Mouse (Mus musculus) embryonic fibroblast, embryonic 13.5 days (primary cell): ENCODE measurements around the gene Litaf. TPM values are rescaled to one million over a fixed set of nuclear protein-coding genes. Genes with fewer than 3 reads are reported as not detected.
A peak's percentile ranks its signal among the peaks of the same experiment; 100 is the strongest.
"Not testable (repeated sequence)": the region's sequence is repeated elsewhere in the genome, so short reads cannot be mapped to it uniquely, and the experiment has no call there.

Experiments used
- H3K27ac ChIP-seq: 2 replicates; pipeline ENCODE4 v1.5.1; 2012; ENCODE audit warnings: low read length, control low read depth, inconsistent platforms; ENCODE audit not compliant: insufficient read depth
- H3K4me1 ChIP-seq: 2 replicates; pipeline ENCODE4 v1.6.1; 2011; ENCODE audit warnings: low read length; ENCODE audit not compliant: control insufficient read depth, insufficient read depth
- H3K4me3 ChIP-seq: 2 replicates; pipeline ENCODE4 v1.5.1; 2011; ENCODE audit warnings: mild to moderate bottlenecking, control low read depth, low read length; ENCODE audit not compliant: insufficient read depth
- CTCF ChIP-seq: IDR thresholded peaks from 2 replicates; pipeline ENCODE4 v1.5.1; 2011; ENCODE audit warnings: mild to moderate bottlenecking, control low read depth, low read length, moderate library complexity, borderline replicate concordance; ENCODE audit not compliant: insufficient read depth
- POLR2A ChIP-seq: IDR thresholded peaks from 2 replicates; pipeline ENCODE4 v1.6.1; 2011; ENCODE audit warnings: low read depth, mild to moderate bottlenecking, control low read depth, low read length, moderate library complexity
- polyA plus RNA-seq: library from polyadenylated mRNA; stranded (reverse); fragments of >200 nt; gene quantifications from 2 replicates; pipeline ENCODE4 v1.2.4, GENCODE M21; 2011; ENCODE audit warnings: low read depth; ENCODE audit not compliant: missing spikeins, insufficient read length

The Litaf gene
- polyA plus RNA-seq, 1 experiment, result 88.1 TPM

DNA sequence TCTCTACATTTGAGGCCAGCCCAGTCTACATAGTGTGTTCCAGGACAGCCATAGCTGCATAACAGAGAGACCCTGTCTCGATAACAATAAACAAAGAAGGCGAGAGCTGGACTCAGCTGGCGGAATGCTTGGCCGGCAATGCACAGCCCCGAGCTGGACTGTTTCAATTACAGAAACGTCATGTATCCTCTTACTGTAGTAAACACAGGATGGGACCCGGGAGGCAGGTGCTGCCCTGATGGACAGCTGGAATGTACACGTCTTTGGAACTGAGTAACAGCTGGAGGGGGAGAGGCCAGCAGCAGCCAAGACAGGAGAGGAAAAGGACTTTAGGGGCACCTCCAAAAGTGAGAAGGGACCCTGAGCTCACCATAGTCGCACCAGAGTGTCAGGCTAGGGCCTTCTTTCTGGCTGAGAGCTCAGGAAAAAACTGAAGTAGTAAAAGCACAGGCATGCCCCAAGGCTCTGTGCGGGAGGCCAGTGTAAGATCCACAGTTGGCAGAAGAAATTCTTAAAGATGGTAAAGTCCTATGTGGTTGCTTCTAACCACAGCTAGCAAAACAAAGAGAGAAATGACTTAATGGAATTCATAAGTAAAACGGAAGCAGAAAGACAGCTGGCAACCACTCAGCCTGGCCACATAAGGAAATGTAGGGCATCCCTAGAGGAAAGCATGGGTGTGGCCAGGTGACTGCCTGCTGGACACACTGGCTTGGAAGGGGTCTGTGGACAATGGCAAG, 86.7 kb downstream of the Litaf start:
- peak overlapping the region; percentile 51 for H3K27ac ChIP-seq
- TF ChIP-seq CTCF (no peak), POLR2A (no peak)
- H3K4me3 ChIP-seq, result no peak overlapping the region
- H3K4me1 ChIP-seq, result peaks cover 37% of the 10 kb centered on the region

DNA sequence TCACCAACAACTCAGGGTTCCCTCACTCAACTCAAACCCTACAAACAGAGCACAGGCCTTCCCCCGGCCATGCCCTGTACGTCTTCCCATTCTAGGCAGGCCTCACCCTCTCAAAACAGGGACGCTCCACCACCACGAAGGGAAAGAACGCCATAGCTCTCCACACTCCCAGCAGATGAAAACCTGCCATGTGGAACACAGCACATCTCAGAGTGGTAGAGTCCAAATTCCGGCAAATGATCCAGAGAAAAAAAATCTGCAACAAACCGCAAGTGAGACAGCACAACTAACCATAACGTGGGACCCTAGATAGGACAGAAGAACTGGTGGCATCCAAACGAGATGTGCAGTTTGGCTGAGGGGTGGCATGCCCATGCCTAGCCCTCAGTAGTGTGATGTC, 88.1 kb downstream of the Litaf start:
- peaks cover 38% of the 10 kb centered on the region for H3K4me1 ChIP-seq
- no peak overlapping the region for H3K27ac ChIP-seq
- TF ChIP-seq POLR2A (no peak), CTCF (no peak)
- no peak overlapping the region for H3K4me3 ChIP-seq

DNA sequence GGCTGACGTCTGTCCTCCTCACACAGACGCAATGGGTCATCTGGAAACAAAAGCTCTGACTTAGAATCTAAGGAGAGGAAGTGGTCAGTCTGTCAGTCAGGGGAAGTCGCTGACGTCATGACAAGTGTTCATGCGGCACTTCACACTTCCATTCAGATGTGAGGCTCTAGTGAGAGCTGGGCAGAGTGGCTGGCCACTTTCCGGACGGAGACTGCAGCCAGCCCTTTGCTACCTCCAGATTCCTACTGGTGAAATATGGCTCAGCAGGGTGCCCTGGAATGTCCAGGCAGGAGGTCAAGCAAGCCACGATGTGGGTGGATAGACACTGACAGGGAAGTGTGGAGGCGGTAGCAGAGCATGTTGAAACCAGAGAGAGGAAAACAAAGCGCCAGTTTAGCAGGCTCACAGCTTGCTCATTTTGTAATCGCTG, 89.7 kb downstream of the Litaf start:
- Histone ChIP-seq H3K4me3 (no peak overlapping the region), H3K4me1 (peaks cover 30% of the 10 kb centered on the region), H3K27ac (peak overlapping the region; percentile 58)
- TF ChIP-seq POLR2A (no peak), CTCF (no peak)

DNA sequence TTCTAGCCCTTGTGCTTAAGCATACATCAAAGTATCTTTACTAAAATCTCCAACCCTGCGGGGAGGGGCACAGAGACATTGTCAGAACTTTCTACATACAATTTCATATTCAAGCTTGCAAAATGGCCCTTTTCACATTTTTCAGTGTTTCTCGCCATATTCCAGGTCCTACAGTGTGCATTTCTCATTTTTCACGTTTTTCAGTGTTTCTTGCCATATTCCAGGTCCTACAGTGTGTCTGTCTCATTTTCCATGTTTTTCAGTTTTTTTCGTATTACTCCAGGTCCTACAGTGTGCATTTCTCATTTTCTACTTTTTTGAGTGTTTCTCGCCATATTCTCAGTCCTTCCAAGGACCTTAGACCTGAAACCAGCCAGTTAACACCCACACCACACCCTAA, 91.0 kb downstream of the Litaf start:
- no peak overlapping the region for H3K27ac ChIP-seq
- H3K4me3 ChIP-seq, result no peak overlapping the region
- TF ChIP-seq POLR2A (no peak), CTCF (no peak)
- peaks cover 23% of the 10 kb centered on the region for H3K4me1 ChIP-seq

DNA sequence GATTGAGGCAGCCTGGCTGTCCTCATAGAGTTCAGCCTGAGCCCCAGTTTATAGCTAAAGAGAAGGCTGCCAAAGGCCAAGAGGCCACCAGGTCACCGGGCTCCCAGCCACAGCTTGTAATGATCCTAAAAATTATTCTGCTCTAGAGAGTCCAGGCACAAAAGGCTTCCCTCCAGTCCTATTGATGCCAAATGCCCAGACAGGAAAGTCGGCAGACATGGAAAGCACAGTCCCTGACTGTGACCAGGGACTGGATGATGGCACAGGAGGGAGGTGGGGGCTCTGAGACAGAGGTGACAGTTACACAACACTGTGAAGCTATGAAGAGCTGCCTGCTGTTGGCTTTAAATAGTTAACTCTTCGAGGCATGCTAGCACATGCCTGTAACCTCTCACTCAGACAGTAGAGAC, 91.9 kb downstream of the Litaf start:
- TF ChIP-seq POLR2A (no peak), CTCF (no peak)
- H3K4me3 ChIP-seq, result no peak overlapping the region
- no peak overlapping the region for H3K27ac ChIP-seq
- peaks cover 17% of the 10 kb centered on the region for H3K4me1 ChIP-seq

- Histone ChIP-seq H3K4me3 (no peak overlapping the region), H3K27ac (no peak overlapping the region), H3K4me1 (peaks cover 15% of the 10 kb centered on the region)
- TF ChIP-seq CTCF (no peak), POLR2A (no peak)
Observed at GRCm38 (mm10) chr16:10972259-10972658, 93.7 kb downstream of the Litaf start.

GRCm38 (mm10) chr16:10969944-10970343, 96.0 kb downstream of the Litaf start:
- H3K27ac ChIP-seq, H3K4me1 ChIP-seq, H3K4me3 ChIP-seq: not testable (repeated sequence)

- H3K4me1 ChIP-seq, result peaks cover 3% of the 10 kb centered on the region; the same call in 1 of the 2 replicates
- TF ChIP-seq POLR2A (no peak), CTCF (no peak)
- no peak overlapping the region for H3K4me3 ChIP-seq
- no peak overlapping the region for H3K27ac ChIP-seq
Observed at GRCm38 (mm10) chr16:10969342-10969741, 96.6 kb downstream of the Litaf start.

DNA sequence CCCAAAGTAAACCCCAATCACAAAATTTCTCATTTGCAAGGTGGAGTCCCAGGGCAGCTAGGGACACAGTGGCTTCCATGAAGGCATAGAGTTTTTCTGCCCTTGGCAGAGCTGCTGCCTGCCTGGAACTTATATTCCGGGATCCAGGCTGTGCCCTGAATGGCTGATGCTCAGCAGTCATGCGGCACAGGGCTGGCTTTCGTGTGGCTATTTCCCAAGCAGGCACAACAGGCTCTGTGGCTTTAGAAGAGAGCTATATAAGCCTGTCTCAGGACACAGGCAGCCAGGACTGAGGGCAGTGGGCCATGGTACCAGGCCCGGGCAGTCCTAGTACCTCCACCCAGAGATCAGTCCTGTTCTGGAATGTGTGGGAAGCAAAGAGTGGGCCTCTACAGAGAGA, 97.7 kb downstream of the Litaf start:
- no peak overlapping the region for H3K4me3 ChIP-seq
- no peak for TF ChIP-seq CTCF
- TF ChIP-seq POLR2A, result no peak
- no peaks in the 10 kb centered on the region; the same call in 1 of the 2 replicates for H3K4me1 ChIP-seq
- no peak overlapping the region for H3K27ac ChIP-seq

GRCm38 (mm10) chr16:10967756-10968155, 98.2 kb downstream of the Litaf start:
- TF ChIP-seq POLR2A, result no peak
- no peak for TF ChIP-seq CTCF

More at GRCm38 (mm10) chr16:10967756-10968155, 98.2 kb downstream of the Litaf start:
- H3K27ac ChIP-seq, result no peak overlapping the region
- H3K4me3 ChIP-seq, result no peak overlapping the region
- H3K4me1 ChIP-seq, result no peaks in the 10 kb centered on the region; the same call in 1 of the 2 replicates
